ENCODE assay signal across 14 mouse cellular contexts in the genomic region with DNA sequence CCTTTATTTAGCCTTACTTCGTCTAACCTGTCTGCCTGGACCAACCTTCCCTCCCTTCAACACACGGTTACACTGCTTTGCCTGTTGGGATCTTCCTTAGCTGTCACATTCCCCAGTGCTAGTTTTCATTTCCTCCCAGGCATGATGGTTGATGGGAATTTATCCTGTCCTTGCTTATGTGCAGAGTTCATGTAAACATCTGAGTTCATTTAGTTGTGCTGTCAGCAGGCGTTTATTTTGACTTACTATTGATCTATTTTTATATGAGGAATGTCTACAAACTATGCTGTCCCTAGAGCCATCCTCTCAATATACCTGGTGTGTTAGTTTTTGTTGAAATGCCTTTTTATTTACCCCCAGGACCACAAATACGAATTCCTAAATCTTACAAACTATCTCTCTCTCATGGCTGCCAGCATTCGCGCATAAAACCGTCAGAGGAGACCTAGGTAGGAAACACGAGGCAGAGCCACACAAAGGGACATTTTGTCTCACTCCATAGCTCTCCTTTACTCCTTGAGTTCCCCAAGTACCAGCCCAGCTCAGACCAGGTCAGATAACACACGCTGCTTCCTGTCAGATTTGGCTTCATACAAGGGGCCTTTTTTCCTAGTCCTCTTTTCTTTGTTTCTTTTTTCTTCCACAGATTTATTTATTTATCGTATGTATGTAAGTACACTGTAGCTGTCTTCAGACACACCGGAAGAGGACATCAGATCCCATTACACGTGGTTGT.
DNase-seq lines count a peak whose midpoint lies in the region; ATAC-seq lines count a peak whose summit lies in the region.
"Had no signal": no experiment of that assay in that cellular context is flagged by ENCODE, and none has a peak within 500 bp of the region (broad histone marks: within the 10 kb centered on the region; RNA-seq: fewer than 3 reads in every experiment).

No protein-coding gene starts in this region.

- no peak overlapping the region for H3K4me3 ChIP-seq in heart, embryonic 16.5 days (ENCODE audit: low read length)
- no peak overlapping the region for H3K4me3 ChIP-seq in liver, embryonic 12.5 days
- H3K4me3 ChIP-seq in liver, embryonic 11.5 days (ENCODE audit: low read depth, low read length), result no peak overlapping the region
- no peak overlapping the region for H3K4me3 ChIP-seq in embryonic facial prominence, embryonic 15.5 days (replicated peaks)
- H3K4me3 ChIP-seq in liver, embryonic 13.5 days (replicated peaks), result no peak overlapping the region
- H3K4me3 ChIP-seq: forebrain, embryonic 15.5 days; midbrain, embryonic 13.5 days had no signal

- H3K9me3 ChIP-seq in heart, embryonic 16.5 days (replicated peaks; ENCODE audit: control insufficient read depth, low read length), result no peaks in the 10 kb centered on the region
- no peaks in the 10 kb centered on the region for H3K9me3 ChIP-seq in liver, embryonic 12.5 days (replicated peaks)
- no peaks in the 10 kb centered on the region for H3K9me3 ChIP-seq in liver, embryonic 11.5 days (ENCODE audit: control insufficient read depth, low read length)
- no peaks in the 10 kb centered on the region for H3K9me3 ChIP-seq in embryonic facial prominence, embryonic 15.5 days (replicated peaks)
- no peaks in the 10 kb centered on the region for H3K9me3 ChIP-seq in liver, embryonic 13.5 days (replicated peaks)
- H3K9me3 ChIP-seq: forebrain, embryonic 15.5 days; midbrain, embryonic 13.5 days had no signal

- H3K27me3 ChIP-seq in heart, embryonic 16.5 days (ENCODE audit: control insufficient read depth, insufficient read depth, low read length), result no peaks in the 10 kb centered on the region
- H3K27me3 ChIP-seq in liver, embryonic 12.5 days (replicated peaks), result no peaks in the 10 kb centered on the region
- H3K27me3 ChIP-seq in liver, embryonic 11.5 days (replicated peaks; ENCODE audit: control insufficient read depth, insufficient read depth, low read length), result no peaks in the 10 kb centered on the region
- H3K27me3 ChIP-seq in embryonic facial prominence, embryonic 15.5 days, result no peaks in the 10 kb centered on the region
- no peaks in the 10 kb centered on the region for H3K27me3 ChIP-seq in liver, embryonic 13.5 days
- H3K27me3 ChIP-seq: CH12.LX; forebrain, embryonic 15.5 days; midbrain, embryonic 13.5 days had no signal

- 45% methylated on average over 12 of the region's 12 CpGs for WGBS in heart, embryonic 16.5 days
- WGBS in liver, embryonic 12.5 days (ENCODE audit: insufficient replicate concordance), result 35% methylated on average over 12 of the region's 12 CpGs
- 49% methylated on average over 12 of the region's 12 CpGs for WGBS in liver, embryonic 11.5 days
- 34% methylated on average over 12 of the region's 12 CpGs for WGBS in embryonic facial prominence, embryonic 15.5 days
- WGBS in liver, embryonic 13.5 days (ENCODE audit: insufficient replicate concordance), result 32% methylated on average over 12 of the region's 12 CpGs

- peak overlapping the region; percentile 47 for H3K27ac ChIP-seq in heart, embryonic 16.5 days (ENCODE audit: low read length)
- peak overlapping the region; percentile 66 for H3K27ac ChIP-seq in liver, embryonic 12.5 days
- no peak overlapping the region; the same call in 1 of the 2 replicates for H3K27ac ChIP-seq in liver, embryonic 11.5 days (ENCODE audit: low read depth, low read length)
- 0 out of 2 replicates have a peak overlapping the region, but pooled peaks have one; percentile 24 for H3K27ac ChIP-seq in embryonic facial prominence, embryonic 15.5 days (replicated peaks)
- peak overlapping the region; percentile 24 for H3K27ac ChIP-seq in liver, embryonic 13.5 days
- H3K27ac ChIP-seq: forebrain, embryonic 15.5 days; midbrain, embryonic 13.5 days had no signal

- DNase-seq in heart, adult 8-10 months (ENCODE audit: low spot score), result no peak
- no peak for DNase-seq in liver, embryonic 11.5 days (ENCODE audit: low spot score)
- no peak for DNase-seq in liver, embryonic 13.5 days
- DNase-seq in thymus, postnatal 25 days, result no peak
- DNase-seq: cerebellum, adult 9-10 months; gastrocnemius, postnatal 10 days; kidney, postnatal 36 days; lung, postnatal 10 days had no signal

- H3K36me3 ChIP-seq in heart, embryonic 16.5 days (ENCODE audit: control insufficient read depth, insufficient read depth), result no peaks in the 10 kb centered on the region
- H3K36me3 ChIP-seq in liver, embryonic 12.5 days, result no peaks in the 10 kb centered on the region
- H3K36me3 ChIP-seq in liver, embryonic 11.5 days (ENCODE audit: control insufficient read depth, insufficient read depth, low read length), result no peaks in the 10 kb centered on the region
- H3K36me3 ChIP-seq in embryonic facial prominence, embryonic 15.5 days, result no peaks in the 10 kb centered on the region
- H3K36me3 ChIP-seq in liver, embryonic 13.5 days, result no peaks in the 10 kb centered on the region
- H3K36me3 ChIP-seq: forebrain, embryonic 15.5 days; midbrain, embryonic 13.5 days had no signal

- no peak overlapping the region for H3K4me2 ChIP-seq in heart, embryonic 16.5 days (ENCODE audit: low read depth, low read length)
- H3K4me2 ChIP-seq in liver, embryonic 12.5 days, result no peak overlapping the region
- H3K4me2 ChIP-seq in liver, embryonic 11.5 days, result no peak overlapping the region
- H3K4me2 ChIP-seq in embryonic facial prominence, embryonic 15.5 days (replicated peaks), result no peak overlapping the region
- H3K4me2 ChIP-seq in liver, embryonic 13.5 days, result no peak overlapping the region
- H3K4me2 ChIP-seq: forebrain, embryonic 15.5 days; midbrain, embryonic 13.5 days had no signal

- no peak overlapping the region for H3K9ac ChIP-seq in heart, embryonic 16.5 days (ENCODE audit: low read length)
- H3K9ac ChIP-seq in liver, embryonic 12.5 days, result 0 out of 2 replicates have a peak overlapping the region, but pooled peaks have one; percentile 29
- no peak overlapping the region for H3K9ac ChIP-seq in liver, embryonic 11.5 days (ENCODE audit: low read depth, low read length)
- no peak overlapping the region for H3K9ac ChIP-seq in embryonic facial prominence, embryonic 15.5 days
- no peak overlapping the region for H3K9ac ChIP-seq in liver, embryonic 13.5 days
- H3K9ac ChIP-seq: forebrain, embryonic 15.5 days; midbrain, embryonic 13.5 days had no signal

- H3K4me1 ChIP-seq in heart, embryonic 16.5 days (ENCODE audit: control insufficient read depth, insufficient read depth, low read length), result peaks cover 46% of the 10 kb centered on the region
- peaks cover 95% of the 10 kb centered on the region for H3K4me1 ChIP-seq in liver, embryonic 12.5 days
- peaks cover 64% of the 10 kb centered on the region for H3K4me1 ChIP-seq in liver, embryonic 11.5 days (replicated peaks; ENCODE audit: control insufficient read depth, insufficient read depth, low read length)
- peaks cover 17% of the 10 kb centered on the region; the same call in 1 of the 2 replicates for H3K4me1 ChIP-seq in embryonic facial prominence, embryonic 15.5 days
- H3K4me1 ChIP-seq in liver, embryonic 13.5 days (replicated peaks), result peaks cover 84% of the 10 kb centered on the region

- ATAC-seq in heart, embryonic 16.5 days (replicated peaks; ENCODE audit: extremely low read depth, insufficient read depth, low FRiP score), result no peak
- ATAC-seq in liver, embryonic 12.5 days, result no peak
- ATAC-seq in liver, embryonic 11.5 days (replicated peaks; ENCODE audit: low FRiP score), result no peak
- no peak for ATAC-seq in embryonic facial prominence, embryonic 15.5 days (ENCODE audit: insufficient number of reproducible peaks, low FRiP score, low TSS enrichment, low read depth)
- ATAC-seq in liver, embryonic 13.5 days (ENCODE audit: low read depth), result no peak
- ATAC-seq: forebrain, embryonic 15.5 days; midbrain, embryonic 13.5 days had no signal
